Mouse (Mus musculus): Measurements from ENCODE around the gene Dpagt1.
A peak's percentile ranks its signal among the peaks of the same experiment; 100 is the strongest.
"Not testable (repeated sequence)": the region's sequence is repeated elsewhere in the genome, so short reads cannot be mapped to it uniquely, and the experiment has no call there.

The Dpagt1 gene

GRCm38 (mm10) chr9:44319105-44319886, 6.5 kb upstream of the Dpagt1 start:
- no peak for DNase-seq

- peak; percentile 93 for DNase-seq
Measured at GRCm38 (mm10) chr9:44319887-44320798, 5.7 kb upstream of the Dpagt1 start, which contains the start of gene C2cd2l. C2cd2l (minus strand) TSS chr9:44320285.

GRCm38 (mm10) chr9:44320799-44321133, 5.1 kb upstream of the Dpagt1 start:
- DNase-seq, result no peak

- DNase-seq, result not testable (repeated sequence)
Measured at GRCm38 (mm10) chr9:44323656-44324055, 2.2 kb upstream of the Dpagt1 start.

- DNase-seq, result no peak
Measured at GRCm38 (mm10) chr9:44324147-44324546, 1.7 kb upstream of the Dpagt1 start.

GRCm38 (mm10) chr9:44325032-44325767, 619 bp upstream of the Dpagt1 start:
- not testable (repeated sequence) for DNase-seq

- DNase-seq, result peak; percentile 90
Measured at GRCm38 (mm10) chr9:44326371-44327063, 698 bp downstream of the Dpagt1 start.

GRCm38 (mm10) chr9:44327064-44327711, 1.4 kb downstream of the Dpagt1 start:
- DNase-seq, result no peak

GRCm38 (mm10) chr9:44327926-44328325, 2.1 kb downstream of the Dpagt1 start:
- DNase-seq, result no peak

- no peak for DNase-seq
Measured at GRCm38 (mm10) chr9:44330736-44331135, 4.9 kb downstream of the Dpagt1 start.

GRCm38 (mm10) chr9:44332918-44333638, 7.3 kb downstream of the Dpagt1 start:
- no peak for DNase-seq

GRCm38 (mm10) chr9:44334396-44335330, 8.8 kb downstream of the Dpagt1 start, which contains the start of gene H2afx:
H2afx (plus strand) TSS chr9:44334694.
- DNase-seq, result peak; percentile 100

- DNase-seq, result no peak
Measured at GRCm38 (mm10) chr9:44335331-44336092, 9.7 kb downstream of the Dpagt1 start.

- DNase-seq, result no peak
Measured at GRCm38 (mm10) chr9:44336093-44336406, 10.2 kb downstream of the Dpagt1 start.

GRCm38 (mm10) chr9:44336513-44336912, 10.7 kb downstream of the Dpagt1 start:
- DNase-seq, result not testable (repeated sequence)

GRCm38 (mm10) chr9:44336964-44337363, 11.1 kb downstream of the Dpagt1 start:
- no peak for DNase-seq

- DNase-seq, result no peak
Measured at GRCm38 (mm10) chr9:44337436-44338169, 11.8 kb downstream of the Dpagt1 start.

GRCm38 (mm10) chr9:44338574-44338973, 12.8 kb downstream of the Dpagt1 start:
- no peak for DNase-seq

GRCm38 (mm10) chr9:44341487-44341886, 15.7 kb downstream of the Dpagt1 start:
- no peak for DNase-seq

Measured in kidney, adult 11 months (tissue).